Mouse (Mus musculus): ENCODE results near the gene Btrc.

- TF ChIP-seq POLR2A (IDR thresholded peaks at IDR 0.05; ENCODE audit: low read depth, low read length) (no peak), CTCF (IDR thresholded peaks at IDR 0.05; ENCODE audit: extremely low read depth, insufficient read depth, insufficient read length, insufficient replicate concordance) (no peak)
Observed at GRCm38 (mm10) chr19:45440554-45441175, 77.1 kb downstream of the Btrc start.

All from spleen, adult 2 months (tissue).